Mouse (Mus musculus) mesoderm, embryonic 11.5 days (tissue): ENCODE results near the gene Fndc5.
A peak's percentile ranks its signal among the peaks of the same experiment; 100 is the strongest.

Experiments
- DNase-seq: peaks from one replicate; pipeline ENCODE4 v3.0.0-alpha.2; 2012; ENCODE audit warnings: low read depth, low spot score

The Fndc5 gene

GRCm38 (mm10) chr4:129124652-129125146, 12.1 kb upstream of the Fndc5 start:
- DNase-seq: no peak

GRCm38 (mm10) chr4:129125736-129126451, 10.9 kb upstream of the Fndc5 start:
- DNase-seq: no peak

GRCm38 (mm10) chr4:129128582-129129338, 8.0 kb upstream of the Fndc5 start:
- DNase-seq: no peak

GRCm38 (mm10) chr4:129129387-129129786, 7.4 kb upstream of the Fndc5 start:
- DNase-seq: no peak

- peak; percentile 76 for DNase-seq
Observed at GRCm38 (mm10) chr4:129130149-129130548, 6.7 kb upstream of the Fndc5 start.

- DNase-seq: peak; percentile 73
Observed at GRCm38 (mm10) chr4:129130755-129131303, 6.0 kb upstream of the Fndc5 start.

- DNase-seq: peak; percentile 93
Observed at GRCm38 (mm10) chr4:129134799-129135585, 1.8 kb upstream of the Fndc5 start.

GRCm38 (mm10) chr4:129135637-129136036, 1.2 kb upstream of the Fndc5 start:
- no peak for DNase-seq

- DNase-seq: no peak
Observed at GRCm38 (mm10) chr4:129136189-129136578, 615 bp upstream of the Fndc5 start.

GRCm38 (mm10) chr4:129137392-129138321, 858 bp downstream of the Fndc5 start:
- DNase-seq: no peak

GRCm38 (mm10) chr4:129139642-129140041, 2.8 kb downstream of the Fndc5 start:
- no peak for DNase-seq

- DNase-seq: no peak
Observed at GRCm38 (mm10) chr4:129140808-129141207, 4.0 kb downstream of the Fndc5 start.

GRCm38 (mm10) chr4:129141560-129142438, 5.0 kb downstream of the Fndc5 start:
- no peak for DNase-seq

GRCm38 (mm10) chr4:129142439-129143045, 5.7 kb downstream of the Fndc5 start:
- DNase-seq: no peak

GRCm38 (mm10) chr4:129143509-129143908, 6.7 kb downstream of the Fndc5 start:
- DNase-seq: no peak

- DNase-seq: no peak
Observed at GRCm38 (mm10) chr4:129144401-129145367, 7.9 kb downstream of the Fndc5 start.

GRCm38 (mm10) chr4:129145411-129145810, 8.6 kb downstream of the Fndc5 start:
- DNase-seq: no peak

GRCm38 (mm10) chr4:129145943-129146342, 9.1 kb downstream of the Fndc5 start:
- no peak for DNase-seq
